Mouse (Mus musculus) embryonic fibroblast, embryonic 13.5 days (primary cell): Measurements from ENCODE around the gene Cd99l2. TPM values are rescaled to one million over a fixed set of nuclear protein-coding genes. Genes with fewer than 3 reads are reported as not detected.

Experiments
- H3K27ac ChIP-seq: 2 replicates; pipeline ENCODE4 v1.5.1; 2012; ENCODE audit warnings: low read length, control low read depth, inconsistent platforms; ENCODE audit not compliant: insufficient read depth
- H3K4me1 ChIP-seq: 2 replicates; pipeline ENCODE4 v1.6.1; 2011; ENCODE audit warnings: low read length; ENCODE audit not compliant: control insufficient read depth, insufficient read depth
- H3K4me3 ChIP-seq: 2 replicates; pipeline ENCODE4 v1.5.1; 2011; ENCODE audit warnings: mild to moderate bottlenecking, control low read depth, low read length; ENCODE audit not compliant: insufficient read depth
- CTCF ChIP-seq: IDR thresholded peaks from 2 replicates; pipeline ENCODE4 v1.5.1; 2011; ENCODE audit warnings: mild to moderate bottlenecking, control low read depth, low read length, moderate library complexity, borderline replicate concordance; ENCODE audit not compliant: insufficient read depth
- POLR2A ChIP-seq: IDR thresholded peaks from 2 replicates; pipeline ENCODE4 v1.6.1; 2011; ENCODE audit warnings: low read depth, mild to moderate bottlenecking, control low read depth, low read length, moderate library complexity
- polyA plus RNA-seq: library from polyadenylated mRNA; stranded (reverse); fragments of >200 nt; gene quantifications from 2 replicates; pipeline ENCODE4 v1.2.4, GENCODE M21; 2011; ENCODE audit warnings: low read depth; ENCODE audit not compliant: missing spikeins, insufficient read length

The Cd99l2 gene
- polyA plus RNA-seq, 1 experiment = 38.6 TPM

GRCm38 (mm10) chrX:71396326-71396725, 96.3 kb downstream of the Cd99l2 start:
- no peak for TF ChIP-seq POLR2A
- TF ChIP-seq CTCF = no peak
- Histone ChIP-seq H3K4me3 (no peak overlapping the region), H3K4me1 (no peaks in the 10 kb centered on the region), H3K27ac (no peak overlapping the region)

GRCm38 (mm10) chrX:71381571-71381970, 111.1 kb downstream of the Cd99l2 start:
- TF ChIP-seq POLR2A = no peak
- no peak for TF ChIP-seq CTCF

GRCm38 (mm10) chrX:71378435-71378834, 114.2 kb downstream of the Cd99l2 start:
- Histone ChIP-seq H3K4me3 (no peak overlapping the region), H3K4me1 (no peaks in the 10 kb centered on the region), H3K27ac (no peak overlapping the region)
- no peak for TF ChIP-seq CTCF
- TF ChIP-seq POLR2A = no peak

More at GRCm38 (mm10) chrX:71381571-71381970, 111.1 kb downstream of the Cd99l2 start:
- H3K27ac ChIP-seq = no peak overlapping the region
- no peaks in the 10 kb centered on the region for H3K4me1 ChIP-seq
- no peak overlapping the region for H3K4me3 ChIP-seq

- Histone ChIP-seq H3K4me3 (no peak overlapping the region), H3K27ac (no peak overlapping the region), H3K4me1 (no peaks in the 10 kb centered on the region)
- TF ChIP-seq CTCF (no peak), POLR2A (no peak)
These were observed 115.9 kb downstream of the Cd99l2 start for GRCm38 (mm10) chrX:71376781-71377180.

Other genes starting within 250 kb of the Cd99l2 start
- gene Mtmr1, start 128.1 kb downstream of the Cd99l2 start, polyA plus RNA-seq = 12.1 and 19.6 TPM in 2 replicates
- 32.0 and 57.0 TPM in 2 replicates for gene Hmgb3, start 63.1 kb upstream of the Cd99l2 start, polyA plus RNA-seq
- gene Gpr50, start 170.8 kb upstream of the Cd99l2 start, polyA plus RNA-seq = not detected in 2 replicates